Mouse (Mus musculus) liver, embryonic 12.5 days (tissue): ENCODE measurements around the gene AF366264. TPM values are rescaled to one million over a fixed set of nuclear protein-coding genes. Genes with fewer than 3 reads are reported as not detected.
A peak's percentile ranks its signal among the peaks of the same experiment; 100 is the strongest.
"Not testable (repeated sequence)": the region's sequence is repeated elsewhere in the genome, so short reads cannot be mapped to it uniquely, and the experiment has no call there.

ENCODE experiments used
- ATAC-seq: fragments of 200-750 bp; cut with Nextera tagmentation; 2 replicates; pipeline ENCODE4 v1.8.0; 2017; ENCODE audit warnings: moderate number of reproducible peaks, mild to moderate bottlenecking, moderate library complexity
- H3K27ac ChIP-seq: fragments of 300-500 bp; sonication (generic); 2 replicates; pipeline ENCODE4 v1.5.1; 2016; ENCODE audit warnings: mild to moderate bottlenecking
- H3K27me3 ChIP-seq: fragments of 300-500 bp; sonication (generic); replicated peaks from 2 replicates; pipeline ENCODE4 v1.6.1; 2016; ENCODE audit warnings: mild to moderate bottlenecking, moderate library complexity
- H3K36me3 ChIP-seq: fragments of 300-500 bp; sonication (generic); 2 replicates; pipeline ENCODE4 v1.6.1; 2016; ENCODE audit warnings: mild to moderate bottlenecking, moderate library complexity
- H3K4me1 ChIP-seq: fragments of 300-500 bp; sonication (generic); 2 replicates; pipeline ENCODE4 v1.6.1; 2016
- H3K4me2 ChIP-seq: fragments of 300-500 bp; sonication (generic); 2 replicates; pipeline ENCODE4 v1.6.1; 2016; ENCODE audit warnings: mild to moderate bottlenecking, moderate library complexity
- H3K4me3 ChIP-seq: fragments of 300-500 bp; sonication (generic); 2 replicates; pipeline ENCODE4 v1.5.1; 2016; ENCODE audit warnings: mild to moderate bottlenecking, moderate library complexity
- H3K9ac ChIP-seq: fragments of 300-500 bp; sonication (generic); 2 replicates; pipeline ENCODE4 v1.6.1; 2016; ENCODE audit warnings: mild to moderate bottlenecking, moderate library complexity
- H3K9me3 ChIP-seq: fragments of 300-500 bp; sonication (generic); replicated peaks from 2 replicates; pipeline ENCODE4 v1.6.1; 2016; ENCODE audit warnings: mild to moderate bottlenecking, moderate library complexity
- WGBS: fragments of 180-500 bp; shearing (Covaris S2); methylation state at CpG from one replicate; pipeline ENCODE4 v1.1.7; 2016; ENCODE audit not compliant: insufficient replicate concordance; 5-methylcytosine and 5-hydroxymethylcytosine counted together
- polyA plus RNA-seq: library from polyadenylated mRNA; unstranded; fragments of >200 nt; fragmentation: Nextera tagmentation; extraction: Ambion mirVana; gene quantifications from 2 replicates; pipeline ENCODE4 v1.2.1, GENCODE M21; 2016

The AF366264 gene
- not detected in 2 replicates for polyA plus RNA-seq

DNA sequence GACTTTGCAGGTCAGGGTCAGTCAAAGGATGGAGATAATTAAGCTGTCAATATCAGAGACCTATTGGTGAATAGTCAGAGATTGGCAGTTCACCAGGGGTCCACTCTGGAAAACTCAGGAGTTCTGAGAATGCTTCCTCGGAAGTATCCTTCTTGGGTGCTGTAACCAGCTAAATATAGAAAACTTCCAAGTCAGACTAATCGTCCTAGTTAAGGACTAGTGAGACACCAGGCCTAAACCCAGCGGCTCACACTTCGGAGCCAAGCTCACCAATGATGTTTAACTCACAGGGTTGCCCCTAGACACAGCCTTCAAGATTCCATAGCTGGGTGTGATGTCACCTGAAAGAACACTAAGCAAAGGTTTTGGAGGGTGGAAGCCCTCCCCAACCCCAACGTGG is at the start of gene AF366264:
AF366264 (minus strand) TSS at position 101 of the 400 bp plus-strand sequence.
- H3K4me2 ChIP-seq, H3K4me3 ChIP-seq, H3K4me1 ChIP-seq, H3K27ac ChIP-seq, H3K9me3 ChIP-seq, H3K9ac ChIP-seq, H3K27me3 ChIP-seq, H3K36me3 ChIP-seq, ATAC-seq: not testable (repeated sequence)
- WGBS: 69% methylated on average over 5 of the region's 5 CpGs

DNA sequence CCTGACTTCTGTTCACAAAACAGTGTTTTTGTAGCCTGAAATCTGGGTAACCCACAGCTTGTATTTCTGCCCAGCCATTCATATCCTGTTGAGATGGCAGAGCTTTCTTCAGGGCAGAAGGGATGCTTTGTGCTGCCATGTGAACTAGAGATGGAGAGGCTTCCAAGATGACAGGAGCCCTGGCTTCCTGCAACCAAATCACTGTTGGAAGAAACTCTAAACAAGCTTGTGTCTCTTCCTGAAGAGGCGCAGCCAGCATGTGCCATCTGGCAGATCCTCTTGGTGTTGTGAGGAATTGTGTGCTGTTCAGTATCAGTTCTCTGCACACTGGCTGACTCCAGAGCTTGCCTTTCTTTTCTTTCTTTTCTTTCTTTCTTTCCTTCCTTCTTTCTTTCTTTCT is 5.1 kb upstream of the AF366264 start:
- H3K4me1 ChIP-seq, ATAC-seq, H3K36me3 ChIP-seq, H3K4me3 ChIP-seq, H3K9me3 ChIP-seq, H3K4me2 ChIP-seq, H3K9ac ChIP-seq, H3K27me3 ChIP-seq, H3K27ac ChIP-seq: not testable (repeated sequence)
- WGBS: 75% methylated on average over 1 of the region's 1 CpGs

DNA sequence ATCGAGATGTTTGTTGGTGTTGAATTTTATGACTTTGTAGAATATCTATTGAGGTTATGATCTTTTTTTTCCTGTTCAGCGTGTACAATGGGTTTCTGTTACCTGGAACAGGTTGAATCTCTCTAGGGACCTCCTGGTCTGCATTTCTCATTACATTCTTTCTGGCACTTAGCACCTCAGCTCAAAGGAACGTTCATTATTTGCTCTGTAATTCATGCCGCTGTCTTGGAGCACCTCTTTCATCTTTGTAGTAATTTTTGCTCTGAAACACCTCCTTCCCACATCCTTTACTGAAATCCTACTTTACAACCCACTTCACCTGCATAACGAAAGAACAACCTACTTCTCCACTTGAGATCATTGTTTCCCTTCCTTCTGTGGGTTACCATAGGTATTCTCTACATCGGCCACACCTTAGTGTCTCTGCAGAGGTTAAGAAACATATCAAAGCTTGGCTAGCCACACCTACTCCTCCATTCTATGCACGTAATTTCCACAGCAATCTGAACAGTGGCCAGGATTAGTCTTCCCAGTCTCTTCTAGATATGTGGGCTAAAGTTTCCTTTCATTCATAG is 9.5 kb downstream of the AF366264 start:
- Histone ChIP-seq H3K27ac (no peak overlapping the region), H3K4me3 (no peak overlapping the region), H3K27me3 (no peaks in the 10 kb centered on the region), H3K9me3 (no peaks in the 10 kb centered on the region), H3K9ac (no peak overlapping the region), H3K4me2 (no peak overlapping the region), H3K4me1 (no peaks in the 10 kb centered on the region), H3K36me3 (no peaks in the 10 kb centered on the region)
- WGBS: 48% methylated on average over 7 of the region's 7 CpGs
- no peak for ATAC-seq

DNA sequence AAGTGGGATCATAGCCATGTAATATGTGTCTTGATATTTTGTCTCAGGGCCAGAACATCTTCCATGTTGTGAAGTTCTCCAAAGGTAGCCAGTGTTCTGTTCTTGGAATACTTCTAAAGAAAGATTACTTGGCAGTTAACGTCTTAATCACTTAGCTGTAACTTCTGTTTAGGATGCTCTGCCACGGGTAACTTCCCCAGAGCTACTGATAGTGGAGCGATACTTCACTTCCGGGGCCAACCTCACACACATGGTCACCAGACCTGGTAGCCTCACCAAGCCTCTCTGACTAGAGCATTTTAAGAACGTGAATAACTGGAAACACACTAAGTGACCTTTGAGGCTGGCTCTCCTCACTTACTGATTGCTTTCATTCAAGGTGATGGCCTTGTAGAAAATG is 38.6 kb downstream of the AF366264 start:
- Histone ChIP-seq H3K27me3 (no peaks in the 10 kb centered on the region), H3K36me3 (peaks cover 42% of the 10 kb centered on the region), H3K27ac (no peak overlapping the region), H3K4me2 (no peak overlapping the region), H3K4me3 (no peak overlapping the region), H3K4me1 (no peaks in the 10 kb centered on the region), H3K9ac (no peak overlapping the region), H3K9me3 (no peaks in the 10 kb centered on the region)
- WGBS: 71% methylated on average over 5 of the region's 5 CpGs
- no peak for ATAC-seq

DNA sequence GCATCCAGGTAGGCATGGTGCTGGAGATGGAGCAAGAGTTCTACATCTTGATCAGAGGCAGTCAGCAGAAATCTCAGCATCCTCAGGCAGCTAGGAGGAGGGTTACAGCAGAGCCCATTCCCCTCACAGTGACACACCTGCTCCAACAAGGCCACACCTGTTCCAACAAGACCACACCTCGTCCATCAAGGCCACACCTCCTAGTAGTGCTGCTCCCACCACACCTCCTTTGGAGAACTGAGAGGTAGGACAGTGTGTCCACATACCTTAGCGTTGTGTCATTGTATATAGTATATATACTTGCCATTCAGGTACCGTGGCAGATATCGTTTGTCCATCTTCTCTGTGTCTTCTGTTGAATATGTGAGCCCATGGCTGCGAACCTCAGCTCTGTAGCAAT is 40.5 kb downstream of the AF366264 start:
- no peaks in the 10 kb centered on the region for H3K4me1 ChIP-seq
- peaks cover 56% of the 10 kb centered on the region for H3K36me3 ChIP-seq
- no peak for ATAC-seq
- no peak overlapping the region for H3K9ac ChIP-seq
- 86% methylated on average over 5 of the region's 5 CpGs for WGBS
- H3K27me3 ChIP-seq: no peaks in the 10 kb centered on the region
- H3K27ac ChIP-seq: no peak overlapping the region
- H3K9me3 ChIP-seq: no peaks in the 10 kb centered on the region
- H3K4me3 ChIP-seq: no peak overlapping the region
- H3K4me2 ChIP-seq: no peak overlapping the region

DNA sequence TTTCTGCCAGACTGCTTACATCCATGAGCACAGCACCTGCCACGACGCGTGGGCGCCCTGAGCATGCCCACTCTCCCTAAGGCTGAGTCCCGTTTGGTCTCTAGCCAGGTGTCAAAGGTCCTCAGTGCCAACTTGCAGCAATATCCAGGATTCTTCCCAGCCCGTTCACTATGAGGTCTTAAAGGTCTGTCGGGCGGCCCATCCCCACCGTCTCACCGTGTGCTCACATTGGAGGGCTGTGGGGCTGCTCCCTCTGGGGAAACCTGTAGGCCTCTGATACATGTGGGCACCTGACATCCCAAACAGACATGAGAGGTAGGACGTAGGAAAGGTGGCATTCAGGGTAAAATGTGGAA is 44.5 kb downstream of the AF366264 start:
- Histone ChIP-seq H3K27ac (no peak overlapping the region), H3K9ac (no peak overlapping the region), H3K4me1 (no peaks in the 10 kb centered on the region), H3K9me3 (no peaks in the 10 kb centered on the region), H3K36me3 (peaks cover 73% of the 10 kb centered on the region), H3K4me2 (no peak overlapping the region), H3K27me3 (no peaks in the 10 kb centered on the region), H3K4me3 (no peak overlapping the region)
- no peak for ATAC-seq
- WGBS: 79% methylated on average over 11 of the region's 11 CpGs

- ATAC-seq: no peak
- Histone ChIP-seq H3K4me3 (no peak overlapping the region), H3K9ac (no peak overlapping the region), H3K4me1 (no peaks in the 10 kb centered on the region), H3K36me3 (peaks cover 68% of the 10 kb centered on the region), H3K9me3 (no peaks in the 10 kb centered on the region), H3K27me3 (no peaks in the 10 kb centered on the region), H3K27ac (no peak overlapping the region), H3K4me2 (no peak overlapping the region)
- 74% methylated on average over 8 of the region's 8 CpGs for WGBS
Measured at GRCm38 (mm10) chr8:13793097-13793745, 45.0 kb downstream of the AF366264 start.

GRCm38 (mm10) chr8:13789606-13790005 is 48.6 kb downstream of the AF366264 start:
- H3K4me3 ChIP-seq: no peak overlapping the region
- no peak for ATAC-seq
- H3K9ac ChIP-seq: no peak overlapping the region
- no peaks in the 10 kb centered on the region for H3K9me3 ChIP-seq
- H3K27ac ChIP-seq: no peak overlapping the region
- H3K27me3 ChIP-seq: no peaks in the 10 kb centered on the region
- no peak overlapping the region for H3K4me2 ChIP-seq
- peaks cover 38% of the 10 kb centered on the region for H3K36me3 ChIP-seq
- H3K4me1 ChIP-seq: peaks cover 15% of the 10 kb centered on the region
- 86% methylated on average over 8 of the region's 8 CpGs for whole genome bisulfite sequencing

DNA sequence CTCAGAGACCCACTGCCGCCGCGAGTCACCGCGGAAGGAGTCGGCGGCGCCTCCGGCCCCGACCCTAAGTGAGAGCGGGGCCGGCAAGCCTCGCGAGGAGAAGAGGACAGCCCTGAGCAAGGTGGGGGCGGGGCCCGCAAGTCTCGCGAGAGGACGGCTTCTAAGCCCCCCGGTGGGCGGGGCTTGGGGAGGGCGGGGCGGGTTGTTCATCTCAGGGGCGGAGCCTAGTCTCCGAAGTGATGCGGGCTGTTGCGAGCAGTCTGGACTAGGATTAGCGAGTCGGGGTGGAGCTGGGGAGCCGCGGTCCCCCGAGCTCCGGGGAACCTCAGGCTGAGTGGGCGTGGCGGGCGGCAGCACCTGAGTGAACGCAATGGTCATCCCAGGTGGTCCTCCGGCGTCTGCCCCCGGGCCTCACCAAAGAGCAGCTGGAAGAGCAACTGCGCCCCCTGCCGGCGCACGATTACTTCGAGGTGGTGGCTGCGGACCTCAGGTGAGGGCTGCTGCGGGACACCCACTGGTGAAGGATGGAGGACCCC is 52.4 kb downstream of the AF366264 start:
- H3K9me3 ChIP-seq: no peaks in the 10 kb centered on the region
- peak; percentile 89 for ATAC-seq
- H3K4me3 ChIP-seq: peak overlapping the region; percentile 74
- peak overlapping the region; percentile 96 for H3K27ac ChIP-seq
- 0% methylated on average over 42 of the region's 47 CpGs for WGBS
- H3K9ac ChIP-seq: peak overlapping the region; percentile 88
- peaks cover 24% of the 10 kb centered on the region for H3K4me1 ChIP-seq
- H3K27me3 ChIP-seq: no peaks in the 10 kb centered on the region
- H3K4me2 ChIP-seq: peak overlapping the region; percentile 91
- peaks cover 28% of the 10 kb centered on the region for H3K36me3 ChIP-seq

DNA sequence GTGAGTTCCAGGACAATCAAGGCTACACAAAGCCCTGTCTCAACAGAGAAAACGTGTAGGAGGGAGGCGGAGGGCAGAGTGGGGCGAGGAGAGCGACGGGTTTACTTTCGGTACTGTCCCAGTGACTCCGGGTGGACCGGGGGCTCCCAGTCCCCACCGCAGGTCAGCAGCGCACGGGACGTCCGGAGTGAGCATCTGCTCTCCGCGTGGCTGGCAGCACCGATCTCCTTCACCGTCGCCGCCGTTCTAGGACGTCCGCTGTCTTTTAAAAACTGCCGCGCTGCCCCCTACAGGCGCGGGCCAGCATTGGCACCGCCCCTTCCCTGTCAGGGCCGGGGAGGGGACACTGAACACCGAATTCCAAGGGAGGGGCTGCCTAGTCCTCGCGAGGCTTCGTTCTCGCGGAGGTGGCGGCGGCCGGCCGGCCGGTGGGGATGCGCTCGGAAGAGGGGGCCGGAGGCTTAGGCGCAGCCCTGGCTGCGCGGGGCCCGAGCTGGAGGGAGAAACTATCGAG is 52.9 kb downstream of the AF366264 start, which contains the start of gene Upf3a:
Upf3a (plus strand) TSS at position 366 of the 514 bp plus-strand sequence.
- ATAC-seq: peak; percentile 90
- WGBS: under 1% methylated on average over 47 of the region's 47 CpGs
- peak within 1 kb of the TSS; percentile 91 for H3K4me2 ChIP-seq
- H3K4me1 ChIP-seq: peaks cover 24% of the 10 kb centered on the region
- H3K9me3 ChIP-seq: no peaks in the 10 kb centered on the region
- H3K9ac ChIP-seq: peak within 1 kb of the TSS; percentile 88
- peak within 1 kb of the TSS; percentile 74 for H3K4me3 ChIP-seq
- H3K27me3 ChIP-seq: no peaks in the 10 kb centered on the region
- H3K27ac ChIP-seq: peak within 1 kb of the TSS; percentile 96
- H3K36me3 ChIP-seq: peaks cover 33% of the 10 kb centered on the region
